Mouse (Mus musculus): ENCODE measurements around the gene Eea1.

Eea1 gene

GRCm38 (mm10) chr10:95950194-95950593 lies 9.7 kb downstream of the Eea1 start:
- no peak for DNase-seq

GRCm38 (mm10) chr10:95950797-95951196 lies 10.3 kb downstream of the Eea1 start:
- no peak for DNase-seq

GRCm38 (mm10) chr10:95951346-95951745 lies 10.9 kb downstream of the Eea1 start:
- DNase-seq, result no peak

GRCm38 (mm10) chr10:95956629-95957028 lies 16.2 kb downstream of the Eea1 start:
- DNase-seq, result no peak

GRCm38 (mm10) chr10:95957574-95957973 lies 17.1 kb downstream of the Eea1 start:
- no peak for DNase-seq

- DNase-seq, result no peak
These were observed 24.2 kb downstream of the Eea1 start for GRCm38 (mm10) chr10:95964679-95965078.

- DNase-seq, result no peak
These were observed 29.2 kb downstream of the Eea1 start for GRCm38 (mm10) chr10:95969694-95970093.

- no peak for DNase-seq
These were observed 30.3 kb downstream of the Eea1 start for GRCm38 (mm10) chr10:95970744-95971212.

GRCm38 (mm10) chr10:95971341-95971740 lies 30.9 kb downstream of the Eea1 start:
- no peak for DNase-seq

- no peak for DNase-seq
These were observed 31.5 kb downstream of the Eea1 start for GRCm38 (mm10) chr10:95971942-95972341.

- no peak for DNase-seq
These were observed 34.0 kb downstream of the Eea1 start for GRCm38 (mm10) chr10:95974462-95974861.

GRCm38 (mm10) chr10:95976798-95977197 lies 36.3 kb downstream of the Eea1 start:
- no peak for DNase-seq

- DNase-seq, result no peak
These were observed 49.3 kb downstream of the Eea1 start for GRCm38 (mm10) chr10:95989731-95990130.

GRCm38 (mm10) chr10:95991176-95991575 lies 50.7 kb downstream of the Eea1 start:
- DNase-seq, result peak; percentile 41

- DNase-seq, result no peak
These were observed 60.5 kb downstream of the Eea1 start for GRCm38 (mm10) chr10:96000904-96001303.

GRCm38 (mm10) chr10:96015738-96016137 lies 75.3 kb downstream of the Eea1 start:
- no peak for DNase-seq

GRCm38 (mm10) chr10:96017418-96017817 lies 77.0 kb downstream of the Eea1 start:
- no peak for DNase-seq

- peak; percentile 55 for DNase-seq
These were observed 93.0 kb downstream of the Eea1 start for GRCm38 (mm10) chr10:96033356-96033984.

GRCm38 (mm10) chr10:96034106-96034505 lies 93.7 kb downstream of the Eea1 start:
- DNase-seq, result no peak

- no peak for DNase-seq
These were observed 95.5 kb downstream of the Eea1 start for GRCm38 (mm10) chr10:96035951-96036350.

- no peak for DNase-seq
These were observed 103.8 kb downstream of the Eea1 start for GRCm38 (mm10) chr10:96044216-96044615.

GRCm38 (mm10) chr10:96047960-96048536 lies 107.6 kb downstream of the Eea1 start:
- DNase-seq, result no peak

- DNase-seq, result no peak
These were observed 108.1 kb downstream of the Eea1 start for GRCm38 (mm10) chr10:96048550-96048949.

- DNase-seq, result no peak
These were observed 126.9 kb downstream of the Eea1 start for GRCm38 (mm10) chr10:96067347-96067746.

- DNase-seq, result no peak
These were observed 133.9 kb downstream of the Eea1 start for GRCm38 (mm10) chr10:96074386-96074785.

Data from kidney, postnatal 10 days (tissue).